Mouse (Mus musculus): ENCODE data around the gene Ipo13. TPM values are rescaled to one million over a fixed set of nuclear protein-coding genes. Genes with fewer than 3 reads are reported as not detected.
A peak's percentile ranks its signal among the peaks of the same experiment; 100 is the strongest.

The Ipo13 gene
- polyA plus RNA-seq, 1 experiment from 2014 or later, result 67.3 TPM

DNA sequence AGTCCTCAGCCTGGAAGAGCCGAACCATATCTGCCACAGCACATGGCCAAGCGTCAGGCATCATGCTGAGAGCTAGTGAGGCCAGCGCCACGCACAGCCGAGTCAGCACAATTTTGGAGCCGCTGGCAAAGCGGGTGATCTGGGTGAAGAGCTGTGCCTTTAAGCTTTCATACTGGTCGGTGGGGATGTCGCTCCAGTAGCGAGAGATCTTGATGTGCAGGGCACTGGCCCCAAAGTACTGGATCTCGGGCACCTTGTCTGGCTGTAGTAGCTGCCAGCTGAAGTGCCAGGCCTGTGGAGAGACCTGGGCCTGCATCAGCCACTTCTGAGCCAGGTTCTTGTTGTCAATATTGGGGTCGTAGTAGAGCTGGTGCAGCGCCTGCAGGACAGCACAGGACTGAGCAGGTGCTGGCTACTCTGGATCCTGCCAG is 2.7 kb downstream of the Ipo13 start:
- Histone ChIP-seq H3K27me3 (ENCODE audit: poor library complexity, severe bottlenecking) (no peaks in the 10 kb centered on the region), H3K4me1 (peaks cover 68% of the 10 kb centered on the region), H3K27ac (no peak overlapping the region), H3K9me3 (no peaks in the 10 kb centered on the region), H3K36me3 (replicated peaks) (peaks cover 52% of the 10 kb centered on the region), H3K4me3 (no peak overlapping the region)
- WGBS, result 94% methylated on average over 13 of the region's 13 CpGs
- no peak for DNase-seq (ENCODE audit: extremely low spot score, low spot score)

DNA sequence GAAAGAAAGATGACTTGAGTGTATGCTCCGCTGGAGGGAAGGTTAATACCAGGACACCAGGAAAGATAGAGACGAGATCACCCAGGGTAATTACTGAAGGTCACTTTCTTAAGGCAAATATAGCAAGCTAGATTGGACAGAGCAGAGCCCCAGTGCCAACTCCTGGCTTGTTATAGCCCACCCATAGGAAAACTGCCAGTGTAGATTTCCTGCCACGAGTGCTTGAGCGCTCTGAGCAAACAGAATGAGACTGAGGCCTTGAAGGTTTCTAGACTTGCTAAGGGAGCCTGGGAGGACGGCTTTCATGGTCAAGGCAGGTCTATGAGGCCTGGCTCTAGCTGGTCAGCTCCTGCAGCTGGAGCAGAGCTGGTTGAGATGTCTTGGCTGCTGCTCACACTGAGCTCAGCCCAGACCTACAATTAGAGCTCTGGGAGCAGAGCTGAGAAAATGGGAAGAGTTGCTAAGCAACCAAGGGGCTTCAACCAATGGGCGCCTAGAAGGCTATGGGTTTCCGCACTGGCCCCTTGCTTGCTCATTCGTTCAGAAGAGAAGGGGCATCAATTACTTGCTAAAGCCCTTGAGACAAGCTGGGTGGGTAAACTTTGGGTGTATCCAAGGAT is 5.9 kb downstream of the Ipo13 start:
- Histone ChIP-seq H3K27ac (peak overlapping the region; percentile 66; the same call in 1 of the 2 replicates), H3K27me3 (ENCODE audit: poor library complexity, severe bottlenecking) (no peaks in the 10 kb centered on the region), H3K4me1 (peaks cover 50% of the 10 kb centered on the region), H3K36me3 (replicated peaks) (peaks cover 82% of the 10 kb centered on the region), H3K9me3 (no peaks in the 10 kb centered on the region), H3K4me3 (no peak overlapping the region; the same call in 1 of the 2 replicates)
- WGBS, result 77% methylated on average over 8 of the region's 8 CpGs
- DNase-seq (ENCODE audit: extremely low spot score, low spot score), result no peak

- no peak overlapping the region for H3K27ac ChIP-seq
- H3K9me3 ChIP-seq, result no peaks in the 10 kb centered on the region
- H3K27me3 ChIP-seq (ENCODE audit: poor library complexity, severe bottlenecking), result no peaks in the 10 kb centered on the region
- no peak overlapping the region for H3K4me3 ChIP-seq
- no peak for DNase-seq (ENCODE audit: extremely low spot score, low spot score)
- H3K36me3 ChIP-seq (replicated peaks), result peaks cover 94% of the 10 kb centered on the region
- 96% methylated on average over 3 of the region's 3 CpGs for WGBS
- peaks cover 24% of the 10 kb centered on the region for H3K4me1 ChIP-seq
Observed at GRCm38 (mm10) chr4:117906196-117906595, 8.6 kb downstream of the Ipo13 start.

GRCm38 (mm10) chr4:117904761-117905160 is 10.0 kb downstream of the Ipo13 start:
- H3K4me1 ChIP-seq, result peaks cover 20% of the 10 kb centered on the region
- H3K4me3 ChIP-seq, result no peak overlapping the region
- no peak for DNase-seq (ENCODE audit: extremely low spot score, low spot score)
- H3K9me3 ChIP-seq, result no peaks in the 10 kb centered on the region
- H3K27ac ChIP-seq, result no peak overlapping the region
- peaks cover 94% of the 10 kb centered on the region for H3K36me3 ChIP-seq (replicated peaks)
- no peaks in the 10 kb centered on the region for H3K27me3 ChIP-seq (ENCODE audit: poor library complexity, severe bottlenecking)
- 94% methylated on average over 8 of the region's 8 CpGs for WGBS

DNA sequence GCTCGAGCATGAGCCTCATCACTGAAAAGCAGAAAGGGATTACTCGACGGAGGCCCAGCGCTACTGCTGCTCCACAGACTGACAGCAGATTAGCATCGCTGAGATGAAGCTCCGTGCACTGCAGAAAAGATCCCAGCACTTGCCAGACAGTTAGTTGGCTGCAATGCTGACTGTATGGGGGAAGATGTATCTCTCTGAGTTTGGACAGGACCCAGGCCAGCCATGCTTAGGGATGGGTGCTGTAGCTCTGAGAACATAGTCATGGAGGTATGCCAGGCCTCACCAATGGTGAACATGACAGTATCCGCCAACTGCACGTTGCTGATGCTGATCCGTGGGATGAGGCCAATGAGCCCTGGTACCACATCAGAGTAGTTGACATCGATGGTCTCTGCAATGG is 10.7 kb downstream of the Ipo13 start:
- DNase-seq (ENCODE audit: extremely low spot score, low spot score), result no peak
- Histone ChIP-seq H3K27me3 (ENCODE audit: poor library complexity, severe bottlenecking) (no peaks in the 10 kb centered on the region), H3K9me3 (no peaks in the 10 kb centered on the region), H3K27ac (no peak overlapping the region), H3K36me3 (replicated peaks) (peaks cover 94% of the 10 kb centered on the region), H3K4me3 (no peak overlapping the region), H3K4me1 (peaks cover 13% of the 10 kb centered on the region)
- WGBS, result 94% methylated on average over 10 of the region's 10 CpGs

GRCm38 (mm10) chr4:117898111-117898510 is 16.7 kb downstream of the Ipo13 start:
- no peaks in the 10 kb centered on the region for H3K9me3 ChIP-seq
- DNase-seq (ENCODE audit: extremely low spot score, low spot score), result no peak
- no peak overlapping the region for H3K27ac ChIP-seq
- H3K4me1 ChIP-seq, result no peaks in the 10 kb centered on the region
- no peaks in the 10 kb centered on the region for H3K27me3 ChIP-seq (ENCODE audit: poor library complexity, severe bottlenecking)
- peaks cover 97% of the 10 kb centered on the region for H3K36me3 ChIP-seq (replicated peaks)
- WGBS, result 84% methylated on average over 3 of the region's 3 CpGs
- no peak overlapping the region for H3K4me3 ChIP-seq

DNA sequence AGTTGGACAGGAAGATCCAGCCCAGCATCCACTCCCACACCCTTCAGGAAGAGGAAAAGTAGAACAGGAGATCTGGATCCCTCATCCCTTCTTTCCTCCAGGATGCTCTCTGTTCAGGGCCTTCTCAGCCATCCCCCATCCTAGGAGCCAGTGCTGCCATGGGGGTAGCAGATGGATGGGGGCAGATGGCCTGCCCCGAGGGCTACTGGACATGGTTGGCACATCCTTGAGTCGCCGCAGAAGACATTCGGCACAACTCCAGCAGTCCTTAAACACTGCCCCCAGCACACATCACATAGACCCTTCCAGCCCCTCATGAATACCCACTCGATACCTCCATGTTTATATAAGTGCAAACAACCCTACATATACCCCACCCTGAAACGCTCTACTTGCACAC is 18.8 kb downstream of the Ipo13 start:
- DNase-seq (ENCODE audit: extremely low spot score, low spot score), result no peak
- H3K9me3 ChIP-seq, result no peaks in the 10 kb centered on the region
- H3K27me3 ChIP-seq (ENCODE audit: poor library complexity, severe bottlenecking), result no peaks in the 10 kb centered on the region
- H3K27ac ChIP-seq, result no peak overlapping the region
- H3K4me1 ChIP-seq, result peaks cover 12% of the 10 kb centered on the region
- peaks cover 76% of the 10 kb centered on the region for H3K36me3 ChIP-seq (replicated peaks)
- H3K4me3 ChIP-seq, result no peak overlapping the region
- 94% methylated on average over 6 of the region's 6 CpGs for WGBS

DNA sequence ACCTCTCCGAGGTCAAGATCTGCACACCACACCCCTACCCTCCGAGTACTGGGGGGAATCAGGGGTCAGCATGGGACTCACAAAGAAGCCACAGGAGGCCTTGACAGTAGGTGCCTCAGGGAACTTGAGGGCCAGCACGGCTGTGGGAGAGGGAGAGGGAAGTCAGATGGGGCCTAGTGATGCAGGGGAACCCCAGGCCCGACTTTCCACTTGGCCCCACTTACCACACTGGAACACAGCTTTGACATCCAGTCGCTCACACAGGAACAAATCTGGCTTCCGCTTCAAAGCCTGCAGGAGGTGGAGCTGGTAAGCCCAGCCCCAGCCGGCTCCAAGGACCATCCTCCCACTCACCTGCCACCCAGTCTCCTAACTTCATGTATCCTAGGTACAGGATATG is 19.5 kb downstream of the Ipo13 start:
- Histone ChIP-seq H3K4me1 (peaks cover 18% of the 10 kb centered on the region), H3K36me3 (replicated peaks) (peaks cover 75% of the 10 kb centered on the region), H3K4me3 (no peak overlapping the region), H3K9me3 (no peaks in the 10 kb centered on the region), H3K27me3 (ENCODE audit: poor library complexity, severe bottlenecking) (no peaks in the 10 kb centered on the region), H3K27ac (no peak overlapping the region)
- WGBS, result 89% methylated on average over 7 of the region's 7 CpGs
- no peak for DNase-seq (ENCODE audit: extremely low spot score, low spot score)

- no peak for DNase-seq (ENCODE audit: extremely low spot score, low spot score)
- WGBS, result 93% methylated on average over 8 of the region's 8 CpGs
- peaks cover 75% of the 10 kb centered on the region for H3K36me3 ChIP-seq (replicated peaks)
Observed at GRCm38 (mm10) chr4:117894601-117895000, 20.2 kb downstream of the Ipo13 start.

GRCm38 (mm10) chr4:117893376-117893775 is 21.4 kb downstream of the Ipo13 start:
- no peak overlapping the region for H3K4me3 ChIP-seq
- 24% methylated on average over 9 of the region's 9 CpGs for WGBS
- no peak for DNase-seq (ENCODE audit: extremely low spot score, low spot score)
- peaks cover 18% of the 10 kb centered on the region for H3K4me1 ChIP-seq
- no peaks in the 10 kb centered on the region for H3K9me3 ChIP-seq
- H3K27me3 ChIP-seq (ENCODE audit: poor library complexity, severe bottlenecking), result no peaks in the 10 kb centered on the region
- H3K36me3 ChIP-seq (replicated peaks), result peaks cover 72% of the 10 kb centered on the region
- no peak overlapping the region for H3K27ac ChIP-seq

More at GRCm38 (mm10) chr4:117894601-117895000, 20.2 kb downstream of the Ipo13 start:
- peaks cover 18% of the 10 kb centered on the region for H3K4me1 ChIP-seq
- no peaks in the 10 kb centered on the region for H3K27me3 ChIP-seq (ENCODE audit: poor library complexity, severe bottlenecking)
- H3K9me3 ChIP-seq, result no peaks in the 10 kb centered on the region
- no peak overlapping the region for H3K4me3 ChIP-seq
- no peak overlapping the region for H3K27ac ChIP-seq

- DNase-seq (ENCODE audit: extremely low spot score, low spot score), result peak; percentile 85
- Histone ChIP-seq H3K27ac (peak within 1 kb of the TSS; percentile 62), H3K9me3 (no peaks in the 10 kb centered on the region), H3K27me3 (ENCODE audit: poor library complexity, severe bottlenecking) (no peaks in the 10 kb centered on the region), H3K36me3 (replicated peaks) (peaks cover 56% of the 10 kb centered on the region), H3K4me3 (peak within 1 kb of the TSS; percentile 87), H3K4me1 (peaks cover 27% of the 10 kb centered on the region)
- under 1% methylated on average over 21 of the region's 21 CpGs for WGBS
Observed at GRCm38 (mm10) chr4:117891738-117892161, 23.0 kb downstream of the Ipo13 start, which contains the start of gene Dph2. Dph2 (minus strand) TSS chr4:117892032.

GRCm38 (mm10) chr4:117890750-117891149 is 24.0 kb downstream of the Ipo13 start:
- DNase-seq (ENCODE audit: extremely low spot score, low spot score), result no peak
- no peak overlapping the region for H3K27ac ChIP-seq
- H3K36me3 ChIP-seq (replicated peaks), result peaks cover 50% of the 10 kb centered on the region
- peak overlapping the region; percentile 87 for H3K4me3 ChIP-seq
- peaks cover 37% of the 10 kb centered on the region for H3K4me1 ChIP-seq
- H3K9me3 ChIP-seq, result no peaks in the 10 kb centered on the region
- no peaks in the 10 kb centered on the region for H3K27me3 ChIP-seq (ENCODE audit: poor library complexity, severe bottlenecking)
- WGBS, result 73% methylated on average over 8 of the region's 8 CpGs

DNA sequence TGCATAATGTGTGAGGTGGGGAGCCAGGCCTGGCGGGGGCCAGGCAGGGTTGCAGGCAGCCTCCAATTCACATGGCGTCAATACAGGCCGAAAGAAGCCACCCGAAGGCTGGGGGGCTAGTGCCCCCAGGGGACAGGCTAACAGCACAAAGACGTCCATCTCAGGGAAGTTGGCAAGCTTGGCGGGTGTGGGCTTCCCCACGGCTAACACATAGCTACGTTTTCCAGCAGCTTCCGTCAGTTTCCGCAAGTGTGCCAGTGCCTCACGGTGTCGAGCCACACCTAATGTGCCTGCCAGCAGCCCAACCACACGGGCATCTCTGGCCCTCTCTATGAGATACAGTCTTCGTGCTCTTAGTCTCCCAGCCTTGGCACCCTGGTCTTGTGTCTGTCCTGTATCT is 24.8 kb downstream of the Ipo13 start:
- 0 out of 2 replicates have a peak overlapping the region, but pooled peaks have one; percentile 87 for H3K4me3 ChIP-seq
- DNase-seq (ENCODE audit: extremely low spot score, low spot score), result no peak
- H3K9me3 ChIP-seq, result no peaks in the 10 kb centered on the region
- 91% methylated on average over 14 of the region's 14 CpGs for WGBS
- no peak overlapping the region for H3K27ac ChIP-seq
- no peaks in the 10 kb centered on the region for H3K27me3 ChIP-seq (ENCODE audit: poor library complexity, severe bottlenecking)
- H3K36me3 ChIP-seq (replicated peaks), result peaks cover 50% of the 10 kb centered on the region
- peaks cover 44% of the 10 kb centered on the region for H3K4me1 ChIP-seq

All from forebrain, embryonic 10.5 days (tissue).